Mouse (Mus musculus): Measurements from ENCODE around the gene Vezt. TPM values are rescaled to one million over a fixed set of nuclear protein-coding genes. Genes with fewer than 3 reads are reported as not detected.
A peak's percentile ranks its signal among the peaks of the same experiment; 100 is the strongest.

Gene Vezt
- polyA plus RNA-seq, 1 experiment, result 16.8 TPM

DNA sequence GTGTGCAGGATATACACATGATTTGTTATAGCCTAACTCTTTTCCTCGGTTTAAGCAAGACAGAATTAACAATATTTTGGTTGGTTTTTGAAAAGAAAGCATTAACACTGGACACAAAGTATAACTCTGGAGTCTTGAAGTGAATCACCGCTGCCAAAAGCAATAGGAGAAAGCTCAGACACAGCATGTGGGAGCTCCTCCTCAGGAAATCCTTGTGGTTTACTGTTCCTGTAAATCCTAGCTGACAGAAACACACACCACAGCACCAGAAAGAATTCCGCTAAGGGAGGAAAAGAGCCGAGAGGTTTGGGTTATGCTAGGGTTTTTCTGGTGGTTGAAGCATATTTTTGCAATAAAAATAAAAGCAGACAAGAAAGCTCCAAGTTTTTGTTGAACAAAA, 21.4 kb downstream of the Vezt start:
- no peaks in the 10 kb centered on the region for H3K36me3 ChIP-seq (ENCODE audit: control insufficient read depth, insufficient read depth)
- no peak for TF ChIP-seq MYOG (IDR thresholded peaks at IDR 0.05; ENCODE audit: control insufficient read depth in 1 of 3, insufficient read depth in 1 of 3, insufficient read length in 2 of 3, low read depth in 2 of 3)
- H3K27me3 ChIP-seq (ENCODE audit: control insufficient read depth, insufficient read depth, insufficient read length), result no peaks in the 10 kb centered on the region
- no peak overlapping the region for H3ac ChIP-seq (ENCODE audit: control insufficient read depth, insufficient read length)
- H3K4me3 ChIP-seq, result no peak overlapping the region
- peaks cover 31% of the 10 kb centered on the region for H3K79me2 ChIP-seq (ENCODE audit: control insufficient read depth, insufficient read depth)
- H3K4me2 ChIP-seq (ENCODE audit: low read depth), result peak overlapping the region; percentile 51

DNA sequence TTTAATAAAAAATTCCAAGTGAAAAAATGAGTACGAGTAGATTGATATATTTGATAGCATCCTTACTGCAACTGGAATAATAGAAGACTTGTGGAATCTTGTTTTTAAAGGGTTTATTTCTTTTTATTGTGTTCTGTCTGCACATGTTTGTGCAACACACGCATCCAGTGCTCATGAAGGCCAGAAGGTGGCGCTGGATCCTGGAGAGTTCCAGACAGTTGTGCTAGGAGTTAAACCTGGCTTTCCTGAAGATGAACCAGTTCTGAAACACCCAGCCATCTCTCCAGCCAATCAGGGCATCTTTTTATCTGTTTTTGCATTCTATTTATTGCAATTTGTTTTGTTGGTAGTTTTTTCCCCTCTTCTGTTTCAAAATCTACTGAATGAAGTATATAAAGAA, 22.4 kb downstream of the Vezt start:
- no peak for TF ChIP-seq REST (IDR thresholded peaks at IDR 0.05; ENCODE audit: insufficient read depth, insufficient read length)
- TF ChIP-seq POLR2A (IDR thresholded peaks at IDR 0.05; ENCODE audit: insufficient read length, low read depth), result no peak
- 0 out of 2 replicates have a peak, but pooled peaks have one; percentile 27 for TF ChIP-seq CEBPB (IDR thresholded peaks at IDR 0.05; ENCODE audit: insufficient read depth, poor library complexity, severe bottlenecking)
- TF ChIP-seq TCF3 (IDR thresholded peaks at IDR 0.05; ENCODE audit: insufficient read length, low read depth), result no peak
- TF ChIP-seq USF1 (IDR thresholded peaks at IDR 0.05; ENCODE audit: low read depth), result no peak
- no peak for TF ChIP-seq MYOD1 (IDR thresholded peaks at IDR 0.05; ENCODE audit: control insufficient read depth in 1 of 3, insufficient read length in 2 of 3, low read depth in 2 of 3)

DNA sequence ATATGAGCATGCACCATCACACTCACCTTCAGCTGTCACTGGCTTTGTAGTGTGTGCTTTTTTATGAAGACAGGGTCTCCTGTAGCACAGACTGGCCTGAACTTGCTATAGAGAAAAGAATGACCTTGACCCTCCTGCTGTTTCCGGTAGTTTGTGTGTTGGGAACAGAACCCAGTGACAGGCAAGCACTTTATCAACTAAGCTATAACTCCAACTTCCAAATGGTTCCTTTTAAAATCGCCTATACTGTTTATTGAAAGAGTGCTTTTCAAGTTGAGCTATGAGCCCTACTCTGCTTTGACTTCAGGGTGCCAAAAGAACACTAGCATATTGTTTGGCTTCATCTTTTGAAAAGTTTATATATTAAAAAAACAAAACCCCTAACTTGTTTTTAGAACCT, 24.6 kb downstream of the Vezt start:
- no peaks in the 10 kb centered on the region for H3K27me3 ChIP-seq (ENCODE audit: control insufficient read depth, insufficient read depth, insufficient read length)

More for the DNA sequence above, 22.4 kb downstream of the Vezt start:
- Histone ChIP-seq H3ac (ENCODE audit: control insufficient read depth, insufficient read length) (no peak overlapping the region), H3K79me2 (ENCODE audit: control insufficient read depth, insufficient read depth) (peaks cover 26% of the 10 kb centered on the region), H3K36me3 (ENCODE audit: control insufficient read depth, insufficient read depth) (no peaks in the 10 kb centered on the region), H3K27me3 (ENCODE audit: control insufficient read depth, insufficient read depth, insufficient read length) (no peaks in the 10 kb centered on the region), H3K4me2 (ENCODE audit: low read depth) (no peak overlapping the region), H3K4me3 (no peak overlapping the region)

DNA sequence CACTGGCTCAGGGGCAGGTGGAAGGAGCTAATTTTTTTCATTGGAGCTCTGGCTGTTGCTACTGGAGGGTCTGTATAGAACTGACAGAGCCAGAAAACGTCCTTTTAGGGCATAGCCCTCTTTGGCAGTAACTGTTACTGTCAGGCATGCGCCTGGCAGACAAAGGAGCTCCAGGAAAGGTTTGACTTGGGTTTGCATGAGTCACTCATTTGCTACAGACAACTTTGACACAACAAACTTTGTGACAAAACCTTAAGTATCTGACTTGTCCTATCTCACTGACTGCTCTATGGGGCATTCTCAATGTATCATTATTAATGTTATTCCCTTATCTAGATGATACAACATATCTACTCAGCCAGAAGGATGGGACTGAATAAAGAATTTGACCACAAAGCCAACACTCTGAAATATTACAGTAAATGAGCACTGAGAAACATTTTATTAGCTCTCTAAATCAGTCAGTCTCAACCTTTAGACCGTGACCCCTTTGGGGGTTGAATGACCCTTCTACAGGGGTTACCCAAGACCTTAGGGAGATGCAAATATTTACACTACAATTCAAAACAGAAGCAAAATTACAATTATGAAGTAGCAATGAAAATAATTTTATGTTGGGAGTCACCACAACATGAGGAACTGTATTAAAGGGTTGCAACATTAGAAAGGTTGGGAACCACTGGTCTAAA, 25.5 kb downstream of the Vezt start:
- H3ac ChIP-seq (ENCODE audit: control insufficient read depth, insufficient read length), result no peak overlapping the region
- H3K27me3 ChIP-seq (ENCODE audit: control insufficient read depth, insufficient read depth, insufficient read length), result no peaks in the 10 kb centered on the region
- H3K36me3 ChIP-seq (ENCODE audit: control insufficient read depth, insufficient read depth), result no peaks in the 10 kb centered on the region
- no peak overlapping the region for H3K4me3 ChIP-seq
- TF ChIP-seq REST (IDR thresholded peaks at IDR 0.05; ENCODE audit: insufficient read depth, insufficient read length) (no peak), CEBPB (IDR thresholded peaks at IDR 0.05; ENCODE audit: insufficient read depth, poor library complexity, severe bottlenecking) (no peak), MAX (IDR thresholded peaks at IDR 0.05; ENCODE audit: low read depth) (no peak), MYOD1 (IDR thresholded peaks at IDR 0.05; ENCODE audit: control insufficient read depth in 1 of 3, insufficient read length in 2 of 3, low read depth in 2 of 3) (no peak), E2F4 (IDR thresholded peaks at IDR 0.05; ENCODE audit: insufficient read depth) (no peak), POLR2AphosphoS2 (IDR thresholded peaks at IDR 0.05; ENCODE audit: insufficient read length, low read depth) (no peak), USF1 (IDR thresholded peaks at IDR 0.05; ENCODE audit: low read depth) (no peak), POLR2A (IDR thresholded peaks at IDR 0.05; ENCODE audit: insufficient read length, low read depth) (no peak), SRF (IDR thresholded peaks at IDR 0.05; ENCODE audit: control insufficient read depth, insufficient read length, low read depth) (no peak), TCF3 (IDR thresholded peaks at IDR 0.05; ENCODE audit: insufficient read length, low read depth) (no peak)
- H3K79me2 ChIP-seq (ENCODE audit: control insufficient read depth, insufficient read depth), result peaks cover 13% of the 10 kb centered on the region
- H3K4me2 ChIP-seq (ENCODE audit: low read depth), result no peak overlapping the region

More for the DNA sequence above, 24.6 kb downstream of the Vezt start:
- Histone ChIP-seq H3K4me3 (no peak overlapping the region), H3K4me2 (ENCODE audit: low read depth) (no peak overlapping the region), H3K36me3 (ENCODE audit: control insufficient read depth, insufficient read depth) (no peaks in the 10 kb centered on the region), H3K79me2 (ENCODE audit: control insufficient read depth, insufficient read depth) (peaks cover 20% of the 10 kb centered on the region), H3ac (ENCODE audit: control insufficient read depth, insufficient read length) (no peak overlapping the region)
- no peak for TF ChIP-seq USF1 (IDR thresholded peaks at IDR 0.05; ENCODE audit: low read depth)
- TF ChIP-seq CEBPB (IDR thresholded peaks at IDR 0.05; ENCODE audit: insufficient read depth, poor library complexity, severe bottlenecking), result no peak
- TF ChIP-seq TCF3 (IDR thresholded peaks at IDR 0.05; ENCODE audit: insufficient read length, low read depth), result no peak
- no peak for TF ChIP-seq MYOD1 (IDR thresholded peaks at IDR 0.05; ENCODE audit: control insufficient read depth in 1 of 3, insufficient read length in 2 of 3, low read depth in 2 of 3)
- no peak for TF ChIP-seq POLR2AphosphoS2 (IDR thresholded peaks at IDR 0.05; ENCODE audit: insufficient read length, low read depth)

DNA sequence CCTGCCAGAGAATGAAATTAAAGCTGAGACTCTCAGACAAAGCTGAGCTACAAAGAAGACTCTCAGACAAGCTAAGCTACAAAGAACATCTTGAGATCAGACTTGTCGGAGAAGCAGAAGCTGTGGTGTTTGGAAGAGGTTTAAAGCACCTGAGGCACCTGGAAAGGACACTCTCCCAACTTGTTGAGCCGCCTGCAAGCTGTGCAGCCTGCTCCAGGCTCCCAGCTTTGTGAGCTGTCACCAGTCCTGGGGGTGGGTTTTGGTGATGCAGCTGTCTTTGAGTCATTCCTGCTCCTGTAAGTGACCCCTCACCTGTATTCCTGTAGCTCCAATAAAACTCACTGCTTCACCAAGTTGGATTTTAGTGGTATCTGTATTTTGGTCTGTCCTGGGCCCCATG, 27.3 kb downstream of the Vezt start:
- Histone ChIP-seq H3K4me3 (no peak overlapping the region), H3K27me3 (ENCODE audit: control insufficient read depth, insufficient read depth, insufficient read length) (no peaks in the 10 kb centered on the region), H3K79me2 (ENCODE audit: control insufficient read depth, insufficient read depth) (peaks cover 9% of the 10 kb centered on the region), H3ac (ENCODE audit: control insufficient read depth, insufficient read length) (no peak overlapping the region), H3K4me2 (ENCODE audit: low read depth) (no peak overlapping the region), H3K36me3 (ENCODE audit: control insufficient read depth, insufficient read depth) (no peaks in the 10 kb centered on the region)
- TF ChIP-seq TCF3 (IDR thresholded peaks at IDR 0.05; ENCODE audit: insufficient read length, low read depth), result no peak
- TF ChIP-seq E2F4 (IDR thresholded peaks at IDR 0.05; ENCODE audit: insufficient read depth), result no peak
- TF ChIP-seq MYOD1 (IDR thresholded peaks at IDR 0.05; ENCODE audit: control insufficient read depth in 1 of 3, insufficient read length in 2 of 3, low read depth in 2 of 3), result no peak
- TF ChIP-seq USF1 (IDR thresholded peaks at IDR 0.05; ENCODE audit: low read depth), result no peak
- no peak for TF ChIP-seq TCF12 (IDR thresholded peaks at IDR 0.05; ENCODE audit: insufficient read depth, poor library complexity, severe bottlenecking)
- TF ChIP-seq POLR2AphosphoS2 (IDR thresholded peaks at IDR 0.05; ENCODE audit: insufficient read length, low read depth), result no peak
- TF ChIP-seq MYOG (IDR thresholded peaks at IDR 0.05; ENCODE audit: control insufficient read depth in 1 of 3, insufficient read depth in 1 of 3, insufficient read length in 2 of 3, low read depth in 2 of 3), result no peak
- TF ChIP-seq REST (IDR thresholded peaks at IDR 0.05; ENCODE audit: insufficient read depth, insufficient read length), result no peak
- TF ChIP-seq MAX (IDR thresholded peaks at IDR 0.05; ENCODE audit: low read depth), result no peak
- TF ChIP-seq SRF (IDR thresholded peaks at IDR 0.05; ENCODE audit: control insufficient read depth, insufficient read length, low read depth), result no peak
- TF ChIP-seq CEBPB (IDR thresholded peaks at IDR 0.05; ENCODE audit: insufficient read depth, poor library complexity, severe bottlenecking), result no peak

All from myocyte (in vitro differentiated cells).